ENCODE assay signal across 21 mouse cellular contexts in genomic region chr7:82206787-82207186, GRCm38 (mm10). TPM values are rescaled to one million over a fixed set of nuclear protein-coding genes. Genes with fewer than 3 reads are reported as not detected.
A peak's percentile ranks its signal among the peaks of the same experiment; 100 is the strongest.
DNase-seq lines count a peak whose midpoint lies in the region; TF ChIP-seq lines count a peak whose summit lies in the region.
"Had no signal": no experiment of that assay in that cellular context is flagged by ENCODE, and none has a peak within 500 bp of the region (broad histone marks: within the 10 kb centered on the region; RNA-seq: fewer than 3 reads in every experiment).

No protein-coding gene starts in this region.

- no peak overlapping the region for H3K27ac ChIP-seq in gastrocnemius, adult 2 months
- H3K27ac ChIP-seq: embryonic facial prominence, embryonic 12.5 days; hindbrain, postnatal 0 days; kidney, postnatal 0 days; neural tube, embryonic 13.5 days had no signal

- peak; percentile 36 for DNase-seq in gastrocnemius, adult 2 months
- DNase-seq in gastrocnemius, postnatal 14 days = no peak
- peak; percentile 91 for DNase-seq in brain, adult 2 months (ENCODE audit: low read depth, low spot score)
- peak; percentile 73 for DNase-seq in cerebellum, adult 8-10 months
- DNase-seq in heart, postnatal 10 days = peak; percentile 13 to 31
- no peak for DNase-seq in spleen, postnatal 10 days (ENCODE audit: low spot score in 2 of 2)
- DNase-seq in spleen, adult 18-20 months = no peak
- DNase-seq: adrenal gland, postnatal 14 days; layer of hippocampus, postnatal 36 days; liver; midbrain, embryonic 14.5 days; right cerebral cortex, adult 18-20 months; thymus, postnatal 36 days had no signal

- TF ChIP-seq CTCF in gastrocnemius, adult 2 months (IDR thresholded peaks at IDR 0.05) = no peak

- intact Hi-C loops in gastrocnemius, adult 2 months (cut with DNase I) = no loop called here
- intact Hi-C loops in gastrocnemius, postnatal 14 days (cut with DNase I; ENCODE audit: low total_unique reads) = no loop called here
- intact Hi-C loops in heart, postnatal 10 days (cut with DNase I) = no loop called here

- H3K4me3 ChIP-seq in gastrocnemius, adult 2 months = no peak overlapping the region
- H3K4me3 ChIP-seq: embryonic facial prominence, embryonic 12.5 days; erythroblast, embryonic 14.5 days; megakaryocyte, embryonic 14.5 days; neural tube, embryonic 13.5 days had no signal

RNA-seq across cellular contexts. Expression of gene Sh3gl3, which starts 33.1 kb away (rescaled TPM):
- total RNA-seq in gastrocnemius, adult 2 months (2021) = under 1 TPM; 0.41 to 0.47 TPM
- total RNA-seq in gastrocnemius, postnatal 14 days (2021) = 1 to 10 TPM in 1 of 2 experiments, under 1 TPM in 1; 0.89 to 1.9 TPM
- 1 to 10 TPM; 1.1 to 1.7 TPM for total RNA-seq in heart, postnatal 10 days (2021)
- total RNA-seq: CH12.LX, MEL had no signal

Comparison
In these comparisons a context has a peak if more than half of its experiments do, and no peak if none do; other contexts are left out.
1. DNase-seq: peak in gastrocnemius, adult 2 months (single experiment), brain, adult 2 months (single experiment), cerebellum, adult 8-10 months (single experiment) and heart, postnatal 10 days (2 of 2); none in gastrocnemius, postnatal 14 days (single experiment), spleen, postnatal 10 days (0 of 2) and spleen, adult 18-20 months (0 of 2).